Mouse (Mus musculus) olfactory bulb, adult 2 months (tissue): ENCODE measurements around the gene Olfr868.

Experiments
- CTCF ChIP-seq: fragments of 200-500 bp; IDR thresholded peaks from 2 replicates; pipeline ENCODE4 v1.5.1; 2012; ENCODE audit warnings: low read depth, mild to moderate bottlenecking, low read length, moderate library complexity; ENCODE audit not compliant: insufficient read depth
- POLR2A ChIP-seq: fragments of 200-500 bp; IDR thresholded peaks from 2 replicates; pipeline ENCODE4 v1.6.1; 2012; ENCODE audit warnings: mild to moderate bottlenecking, low read depth, low read length, moderate library complexity; ENCODE audit not compliant: insufficient read depth

GRCm38 (mm10) chr9:20128709-20129108 lies 30.3 kb downstream of the Olfr868 start, which contains the start of gene Olfr869:
- TF ChIP-seq POLR2A: no peak
- no peak for TF ChIP-seq CTCF
